Mouse (Mus musculus): ENCODE measurements around the gene Vpreb1. TPM values are rescaled to one million over a fixed set of nuclear protein-coding genes. Genes with fewer than 3 reads are reported as not detected.
"Not testable (repeated sequence)": the region's sequence is repeated elsewhere in the genome, so short reads cannot be mapped to it uniquely, and the experiment has no call there.

Vpreb1 gene
- polyA plus RNA-seq, 1 experiment from 2014 or later: 2.6 TPM

DNA sequence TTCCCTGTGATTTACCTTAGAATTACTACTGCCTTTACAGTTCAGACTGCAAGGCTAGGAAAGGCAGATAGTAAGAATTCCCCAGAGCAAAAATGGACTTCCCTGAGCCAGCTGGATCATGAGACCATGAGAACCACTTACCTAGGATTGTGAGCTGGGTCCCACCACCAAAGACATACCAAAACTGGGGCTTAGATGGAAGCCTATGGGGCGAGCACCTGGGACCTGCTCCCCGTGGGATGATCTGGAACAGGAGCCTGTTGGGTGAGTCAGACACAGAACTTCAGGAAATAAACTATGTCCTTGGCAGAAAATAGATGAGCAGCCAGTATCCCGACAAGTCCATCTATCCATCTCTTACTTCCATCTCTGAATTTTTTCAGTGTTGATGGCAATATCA lies 8.4 kb downstream of the Vpreb1 start:
- Histone ChIP-seq H3K27ac (ENCODE audit: low read length) (no peak overlapping the region), H3K4me2 (ENCODE audit: low read depth, low read length) (no peak overlapping the region), H3K36me3 (ENCODE audit: control insufficient read depth, insufficient read depth, low read length) (no peaks in the 10 kb centered on the region), H3K4me3 (ENCODE audit: low read length) (no peak overlapping the region), H3K27me3 (ENCODE audit: control insufficient read depth, insufficient read depth, low read depth, low read length) (no peaks in the 10 kb centered on the region), H3K4me1 (replicated peaks; ENCODE audit: control insufficient read depth, insufficient read depth, low read length) (0 out of 2 replicates have a peak, but pooled peaks cover 2% of the 10 kb centered on the region), H3K9me3 (ENCODE audit: control insufficient read depth, low read length) (no peaks in the 10 kb centered on the region), H3K9ac (ENCODE audit: low read length) (no peak overlapping the region)
- no peak for ATAC-seq (ENCODE audit: low read depth)
- WGBS: 58% methylated on average over 3 of the region's 3 CpGs

DNA sequence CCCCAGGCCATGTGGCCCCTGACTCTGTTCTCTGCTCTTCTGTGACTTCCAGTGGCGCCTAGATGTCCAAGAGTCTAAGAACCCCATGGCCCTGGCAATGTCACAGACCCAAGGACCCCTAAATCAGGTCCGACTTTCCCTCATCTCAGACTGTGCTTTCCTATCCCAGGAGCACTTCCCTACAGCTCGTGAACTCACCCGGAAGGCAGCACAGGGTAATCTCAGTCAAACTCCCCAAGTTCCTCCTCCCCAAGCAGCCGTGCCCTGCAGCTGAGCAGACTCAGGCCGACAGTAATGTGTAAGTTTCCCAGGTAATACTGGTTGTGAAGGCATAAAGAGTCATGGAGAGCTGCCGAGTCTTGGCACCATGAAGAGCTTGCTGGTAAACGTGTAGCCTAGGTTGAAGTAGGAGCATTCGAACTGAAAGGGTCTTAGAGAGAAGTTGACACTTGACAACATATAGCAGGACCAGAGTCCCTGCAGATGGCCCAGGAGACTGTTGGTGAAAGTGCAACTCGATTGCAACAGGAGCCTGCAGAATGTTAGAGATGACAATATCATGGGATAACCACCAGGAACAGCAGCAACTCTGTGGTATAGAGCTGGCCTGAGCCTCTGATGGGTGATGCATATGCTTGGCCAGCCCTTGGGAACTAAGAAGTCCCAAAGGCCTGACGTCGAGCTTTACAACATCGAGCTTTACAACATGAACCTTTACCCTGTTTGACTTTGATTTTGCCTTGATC lies 13.7 kb downstream of the Vpreb1 start:
- Histone ChIP-seq H3K27me3 (ENCODE audit: control insufficient read depth, insufficient read depth, low read depth, low read length) (no peaks in the 10 kb centered on the region), H3K4me1 (replicated peaks; ENCODE audit: control insufficient read depth, insufficient read depth, low read length) (no peaks in the 10 kb centered on the region), H3K36me3 (ENCODE audit: control insufficient read depth, insufficient read depth, low read length) (no peaks in the 10 kb centered on the region), H3K4me2 (ENCODE audit: low read depth, low read length) (no peak overlapping the region), H3K9me3 (ENCODE audit: control insufficient read depth, low read length) (no peaks in the 10 kb centered on the region), H3K4me3 (ENCODE audit: low read length) (no peak overlapping the region), H3K9ac (ENCODE audit: low read length) (no peak overlapping the region), H3K27ac (ENCODE audit: low read length) (no peak overlapping the region)
- WGBS: 71% methylated on average over 13 of the region's 13 CpGs
- ATAC-seq (ENCODE audit: low read depth): no peak

DNA sequence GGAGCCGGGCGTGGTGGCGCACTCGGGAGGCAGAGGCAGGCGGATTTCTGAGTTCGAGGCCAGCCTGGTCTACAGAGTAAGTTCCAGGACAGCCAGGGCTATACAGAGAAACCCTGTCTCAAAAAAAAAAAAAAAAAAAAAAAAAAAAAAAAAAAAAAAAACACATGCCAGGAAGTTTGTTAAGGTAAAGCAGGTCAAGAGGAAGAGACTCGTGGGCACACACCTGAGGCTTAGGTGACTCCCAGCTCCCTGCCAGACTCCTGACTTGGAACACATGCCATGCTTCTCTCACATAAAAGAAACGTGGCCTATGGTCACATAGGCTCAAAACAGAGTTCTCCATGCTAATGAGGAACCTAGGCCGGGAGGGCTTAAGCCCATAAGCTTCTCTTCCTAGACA lies 14.6 kb downstream of the Vpreb1 start:
- H3K27me3 ChIP-seq (ENCODE audit: control insufficient read depth, insufficient read depth, low read depth, low read length); H3K27ac ChIP-seq (ENCODE audit: low read length); ATAC-seq (ENCODE audit: low read depth); H3K4me2 ChIP-seq (ENCODE audit: low read depth, low read length); H3K4me3 ChIP-seq (ENCODE audit: low read length); H3K4me1 ChIP-seq (replicated peaks; ENCODE audit: control insufficient read depth, insufficient read depth, low read length); H3K9me3 ChIP-seq (ENCODE audit: control insufficient read depth, low read length); H3K36me3 ChIP-seq (ENCODE audit: control insufficient read depth, insufficient read depth, low read length); H3K9ac ChIP-seq (ENCODE audit: low read length): not testable (repeated sequence)
- WGBS: 78% methylated on average over 9 of the region's 9 CpGs

DNA sequence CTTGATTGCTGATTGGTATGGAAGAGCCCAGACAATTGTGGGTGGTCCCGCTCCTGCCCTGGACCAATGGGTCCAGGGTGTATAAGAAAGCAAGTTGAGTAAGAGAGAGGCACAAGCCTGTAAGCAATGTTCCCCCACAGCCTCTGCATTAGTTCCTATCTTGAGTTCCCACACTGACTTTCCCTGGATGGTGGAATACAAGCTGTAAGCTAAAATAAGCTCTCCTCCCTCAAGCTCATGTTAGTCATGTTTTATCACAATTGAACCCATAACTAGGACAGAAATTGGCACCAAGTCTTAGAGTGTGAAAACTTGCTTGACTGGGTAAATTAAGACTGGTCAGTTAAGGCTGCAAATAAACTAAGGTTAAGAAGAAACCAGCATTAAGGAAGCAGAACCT lies 15.1 kb downstream of the Vpreb1 start:
- ATAC-seq (ENCODE audit: low read depth): no peak
- Histone ChIP-seq H3K4me1 (replicated peaks; ENCODE audit: control insufficient read depth, insufficient read depth, low read length) (no peaks in the 10 kb centered on the region), H3K4me2 (ENCODE audit: low read depth, low read length) (no peak overlapping the region), H3K27ac (ENCODE audit: low read length) (no peak overlapping the region), H3K36me3 (ENCODE audit: control insufficient read depth, insufficient read depth, low read length) (no peaks in the 10 kb centered on the region), H3K9ac (ENCODE audit: low read length) (no peak overlapping the region), H3K9me3 (ENCODE audit: control insufficient read depth, low read length) (no peaks in the 10 kb centered on the region), H3K27me3 (ENCODE audit: control insufficient read depth, insufficient read depth, low read depth, low read length) (no peaks in the 10 kb centered on the region), H3K4me3 (ENCODE audit: low read length) (no peak overlapping the region)
- WGBS: 85% methylated on average over 1 of the region's 1 CpGs

DNA sequence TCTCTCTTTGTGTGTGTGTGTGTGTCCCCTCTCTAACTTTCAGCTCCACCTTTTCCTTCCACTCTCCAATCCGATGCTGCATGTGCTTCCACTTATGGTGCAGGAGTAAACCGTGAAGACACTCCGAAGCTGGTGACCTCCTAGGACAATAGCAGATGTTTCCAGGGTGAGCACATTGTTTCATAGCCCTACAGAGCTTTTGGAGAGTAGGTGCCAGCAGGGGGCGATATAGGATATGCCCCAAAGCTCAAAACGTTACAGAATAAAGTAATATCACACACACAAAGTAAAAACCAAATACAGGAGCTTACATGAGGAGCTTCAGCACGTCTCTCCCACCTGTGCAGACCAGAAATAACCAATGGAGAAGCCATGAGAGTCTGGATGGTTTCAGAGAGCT lies 15.8 kb downstream of the Vpreb1 start:
- WGBS: 23% methylated on average over 6 of the region's 6 CpGs
- ATAC-seq (ENCODE audit: low read depth): 0 out of 2 replicates have a peak, but pooled peaks have one; percentile 12
- Histone ChIP-seq H3K4me2 (ENCODE audit: low read depth, low read length) (no peak overlapping the region), H3K9ac (ENCODE audit: low read length) (no peak overlapping the region), H3K27ac (ENCODE audit: low read length) (no peak overlapping the region), H3K4me1 (replicated peaks; ENCODE audit: control insufficient read depth, insufficient read depth, low read length) (no peaks in the 10 kb centered on the region), H3K27me3 (ENCODE audit: control insufficient read depth, insufficient read depth, low read depth, low read length) (no peaks in the 10 kb centered on the region), H3K9me3 (ENCODE audit: control insufficient read depth, low read length) (no peaks in the 10 kb centered on the region), H3K4me3 (ENCODE audit: low read length) (no peak overlapping the region), H3K36me3 (ENCODE audit: control insufficient read depth, insufficient read depth, low read length) (no peaks in the 10 kb centered on the region)

DNA sequence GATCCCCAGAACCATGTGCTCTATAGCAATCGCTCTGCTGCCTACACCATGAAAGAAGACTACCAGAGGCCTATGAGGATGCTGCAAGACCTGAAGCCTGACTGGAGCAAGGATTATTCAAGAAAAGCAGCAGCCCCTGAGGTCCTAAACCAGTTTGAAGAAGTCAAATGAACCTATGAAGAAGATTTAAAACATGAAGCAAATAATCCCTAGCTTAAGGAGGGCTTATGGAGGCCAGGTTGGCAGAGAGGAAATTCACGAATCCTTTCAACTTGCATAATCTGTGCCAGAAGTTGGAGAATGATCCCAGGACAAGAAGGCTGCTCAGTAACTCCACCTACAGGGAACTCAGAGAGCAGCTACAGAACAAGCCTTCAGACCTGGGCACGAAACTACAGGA lies 18.2 kb downstream of the Vpreb1 start:
- Histone ChIP-seq H3K4me1 (replicated peaks; ENCODE audit: control insufficient read depth, insufficient read depth, low read length) (no peaks in the 10 kb centered on the region), H3K4me3 (ENCODE audit: low read length) (no peak overlapping the region), H3K9ac (ENCODE audit: low read length) (no peak overlapping the region), H3K9me3 (ENCODE audit: control insufficient read depth, low read length) (no peaks in the 10 kb centered on the region), H3K4me2 (ENCODE audit: low read depth, low read length) (no peak overlapping the region), H3K27me3 (ENCODE audit: control insufficient read depth, insufficient read depth, low read depth, low read length) (no peaks in the 10 kb centered on the region), H3K36me3 (ENCODE audit: control insufficient read depth, insufficient read depth, low read length) (no peaks in the 10 kb centered on the region), H3K27ac (ENCODE audit: low read length) (no peak overlapping the region)
- no peak for ATAC-seq (ENCODE audit: low read depth)
- 83% methylated on average over 3 of the region's 3 CpGs for WGBS

DNA sequence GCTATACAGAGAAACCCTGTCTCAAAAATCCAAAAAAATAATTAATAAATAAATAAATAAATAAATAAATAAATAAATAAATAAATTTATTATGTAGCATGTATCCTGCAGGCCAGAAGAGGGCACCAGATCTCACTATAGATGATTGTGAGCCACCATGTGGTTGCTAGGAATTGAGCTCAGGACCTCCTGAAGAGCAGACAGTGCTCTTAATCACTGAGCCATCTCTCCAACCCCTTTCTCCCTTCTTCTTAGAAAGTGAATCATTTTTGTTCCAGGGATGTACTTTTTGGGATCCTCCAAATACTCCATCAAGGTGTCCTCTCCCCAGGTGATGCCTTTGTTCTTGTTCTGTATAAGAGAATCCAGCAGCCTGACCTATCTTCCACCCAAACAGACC lies 21.4 kb downstream of the Vpreb1 start:
- no peaks in the 10 kb centered on the region for H3K9me3 ChIP-seq (ENCODE audit: control insufficient read depth, low read length)
- H3K27ac ChIP-seq (ENCODE audit: low read length): no peak overlapping the region
- H3K4me1 ChIP-seq (replicated peaks; ENCODE audit: control insufficient read depth, insufficient read depth, low read length): no peaks in the 10 kb centered on the region
- H3K27me3 ChIP-seq (ENCODE audit: control insufficient read depth, insufficient read depth, low read depth, low read length): no peaks in the 10 kb centered on the region
- H3K4me2 ChIP-seq (ENCODE audit: low read depth, low read length): no peak overlapping the region
- H3K36me3 ChIP-seq (ENCODE audit: control insufficient read depth, insufficient read depth, low read length): no peaks in the 10 kb centered on the region
- H3K9ac ChIP-seq (ENCODE audit: low read length): no peak overlapping the region
- ATAC-seq (ENCODE audit: low read depth): no peak
- H3K4me3 ChIP-seq (ENCODE audit: low read length): no peak overlapping the region

DNA sequence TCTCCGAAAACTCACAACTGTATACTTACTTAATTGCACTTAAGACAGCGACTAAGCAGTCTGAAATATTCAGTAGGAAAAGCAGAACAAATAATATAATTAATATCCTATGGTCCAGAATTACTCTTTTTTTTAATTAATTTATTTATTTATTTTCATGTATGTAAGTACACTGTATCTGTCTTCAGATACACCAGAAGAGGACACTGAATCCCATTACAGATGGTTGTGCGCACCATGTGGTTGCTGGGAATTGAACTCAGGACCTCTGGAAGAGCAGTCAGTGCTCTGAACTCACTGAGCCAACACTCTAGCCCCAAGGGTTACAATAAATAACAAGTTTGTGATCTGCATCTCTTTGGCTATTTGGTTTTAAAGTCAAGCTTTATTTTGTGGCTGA lies 41.0 kb downstream of the Vpreb1 start:
- H3K36me3 ChIP-seq (ENCODE audit: control insufficient read depth, insufficient read depth, low read length): no peaks in the 10 kb centered on the region
- no peak overlapping the region for H3K4me2 ChIP-seq (ENCODE audit: low read depth, low read length)
- H3K4me3 ChIP-seq (ENCODE audit: low read length): no peak overlapping the region
- H3K9me3 ChIP-seq (ENCODE audit: control insufficient read depth, low read length): no peaks in the 10 kb centered on the region
- H3K27me3 ChIP-seq (ENCODE audit: control insufficient read depth, insufficient read depth, low read depth, low read length): no peaks in the 10 kb centered on the region
- no peak overlapping the region for H3K27ac ChIP-seq (ENCODE audit: low read length)
- no peak for ATAC-seq (ENCODE audit: low read depth)
- no peaks in the 10 kb centered on the region for H3K4me1 ChIP-seq (replicated peaks; ENCODE audit: control insufficient read depth, insufficient read depth, low read length)
- 85% methylated on average over 3 of the region's 3 CpGs for WGBS
- no peak overlapping the region for H3K9ac ChIP-seq (ENCODE audit: low read length)

DNA sequence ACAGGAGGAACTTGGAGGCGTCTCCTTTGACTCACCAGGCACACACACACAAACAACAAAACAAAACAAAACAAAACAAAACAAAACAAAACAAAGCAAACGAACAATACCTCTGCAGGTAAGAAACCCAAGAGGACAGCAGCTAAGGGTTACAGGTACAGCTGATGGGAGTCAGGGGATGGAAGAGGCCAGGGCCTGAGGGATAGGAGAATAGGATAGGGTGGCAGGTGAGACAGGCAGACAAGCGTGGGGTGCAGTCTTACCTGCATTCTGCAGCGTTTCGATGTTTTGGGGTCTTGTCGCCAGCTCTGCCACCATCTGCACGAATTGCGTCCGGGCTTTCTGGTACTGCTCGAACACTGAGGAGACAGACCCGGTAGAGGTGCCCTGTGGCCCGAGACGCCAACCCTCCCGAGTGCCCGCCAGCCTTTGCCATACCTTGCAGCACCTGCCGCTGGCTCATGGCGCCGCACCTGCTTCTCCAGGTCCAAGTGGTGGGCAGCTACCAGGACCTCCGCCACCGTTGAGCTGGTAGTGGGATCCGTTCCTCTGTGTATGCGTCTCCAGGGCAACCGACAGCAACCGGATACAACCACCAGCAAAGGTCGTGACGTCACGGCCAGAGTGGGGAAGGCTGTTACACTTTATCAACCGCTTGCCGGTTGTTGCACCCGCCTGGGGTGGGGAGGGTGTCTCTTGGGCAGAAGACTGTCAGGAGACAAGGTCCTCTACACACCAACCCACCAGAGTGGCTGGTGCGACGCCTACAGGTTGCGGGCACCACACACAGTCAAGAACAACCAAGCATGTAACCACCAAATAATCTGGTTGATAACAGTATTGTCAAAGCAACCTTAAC lies 41.7 kb downstream of the Vpreb1 start, which contains the start of gene Spag6l:
TSS of gene Spag6l (minus strand) at position 700 of the 859 bp plus-strand sequence.
- H3K9me3 ChIP-seq (ENCODE audit: control insufficient read depth, low read length): no peaks in the 10 kb centered on the region
- WGBS: 7% methylated on average over 33 of the region's 33 CpGs
- H3K4me2 ChIP-seq (ENCODE audit: low read depth, low read length): peak within 1 kb of the TSS; percentile 72
- no peak within 1 kb of the TSS for H3K27ac ChIP-seq (ENCODE audit: low read length)
- no peaks in the 10 kb centered on the region for H3K27me3 ChIP-seq (ENCODE audit: control insufficient read depth, insufficient read depth, low read depth, low read length)
- peak; percentile 80 for ATAC-seq (ENCODE audit: low read depth)
- peak within 1 kb of the TSS; percentile 45 for H3K4me3 ChIP-seq (ENCODE audit: low read length)
- H3K4me1 ChIP-seq (replicated peaks; ENCODE audit: control insufficient read depth, insufficient read depth, low read length): no peaks in the 10 kb centered on the region
- no peaks in the 10 kb centered on the region for H3K36me3 ChIP-seq (ENCODE audit: control insufficient read depth, insufficient read depth, low read length)
- peak within 1 kb of the TSS; percentile 44; the same call in 1 of the 2 replicates for H3K9ac ChIP-seq (ENCODE audit: low read length)
